Mouse (Mus musculus) CD4-positive, CD25-positive, alpha-beta regulatory T cell, adult 4 months (primary cell): ENCODE measurements around the gene Tmem116. TPM values are rescaled to one million over a fixed set of nuclear protein-coding genes. Genes with fewer than 3 reads are reported as not detected.
A peak's percentile ranks its signal among the peaks of the same experiment; 100 is the strongest.

Experiments
- ATAC-seq: one replicate; pipeline ENCODE4 v1.8.0; 2017
- polyA plus RNA-seq, 2 experiments: library from polyadenylated mRNA; unstranded; fragments of 100-300 nt; shearing (Covaris generic); gene quantifications; one replicate each; pipeline ENCODE4 v1.2.1; 2017

Tmem116 gene
- polyA plus RNA-seq, 2 experiments from 2014 or later, result 0.93 to 1.3 TPM

GRCm38 (mm10) chr5:121541235-121541634, 89.5 kb downstream of the Tmem116 start:
- ATAC-seq, result no peak

DNA sequence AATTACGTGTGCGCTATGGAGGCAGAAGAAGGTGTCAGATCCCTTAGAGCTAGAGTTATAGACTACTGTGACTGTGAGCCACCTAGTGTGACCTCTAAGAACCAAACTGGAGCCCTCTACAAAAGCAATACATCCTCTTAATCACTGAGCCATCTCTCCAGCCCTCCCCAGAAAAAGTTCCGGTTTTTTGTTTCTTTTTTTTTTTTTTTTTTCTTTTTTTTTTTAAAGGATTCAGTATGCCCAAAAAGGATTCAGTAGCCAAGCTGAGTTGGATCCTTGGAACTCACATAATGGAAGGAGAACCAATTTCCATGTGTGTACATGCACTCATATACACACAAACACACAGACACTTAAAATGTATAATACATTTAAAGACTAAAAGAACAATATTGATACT, 91.7 kb downstream of the Tmem116 start:
- ATAC-seq, result no peak

DNA sequence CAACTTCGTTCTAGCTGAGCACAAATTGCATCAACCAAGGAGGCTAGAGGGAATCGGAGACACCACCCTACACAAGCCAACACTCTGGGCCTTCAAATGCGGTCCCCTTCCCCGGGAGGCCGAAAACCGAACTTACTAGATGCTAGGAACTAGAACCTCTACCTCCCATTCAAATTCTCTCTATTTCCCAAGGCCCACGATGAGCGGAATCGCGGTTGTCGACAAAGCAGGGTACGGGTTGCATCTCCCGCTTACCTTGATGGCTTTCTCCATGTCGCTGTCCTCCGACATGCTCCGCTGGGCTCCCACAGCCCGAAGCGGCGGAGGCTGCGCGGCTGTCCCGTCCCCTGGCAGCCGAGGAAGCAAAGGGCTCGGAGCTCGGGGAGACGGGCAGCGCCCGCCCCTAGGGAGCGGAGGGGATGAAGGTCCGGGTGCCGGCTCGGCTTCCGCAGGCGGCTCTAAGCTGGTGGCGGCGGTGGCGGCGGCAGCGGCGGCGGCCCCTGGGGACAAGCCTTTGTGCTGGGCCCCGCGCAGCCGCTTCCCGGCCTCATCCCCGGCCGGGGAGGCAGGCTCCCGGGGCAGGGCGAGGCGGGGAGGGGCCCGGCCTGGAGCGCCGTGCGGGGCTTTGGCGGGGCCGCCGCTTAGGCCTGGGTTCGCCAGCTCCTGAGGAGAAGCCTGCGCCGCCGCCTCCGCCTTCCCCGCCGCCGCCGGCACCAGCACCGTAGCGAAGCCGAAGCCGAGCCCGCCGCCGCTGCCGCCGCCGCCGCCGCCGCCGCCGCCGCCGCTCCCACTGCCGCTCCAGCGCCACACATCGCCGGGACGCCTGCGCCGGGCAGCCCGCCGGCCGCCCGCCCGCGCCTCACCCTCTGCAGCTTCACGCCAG, 93.5 kb downstream of the Tmem116 start, which contains the start of the genes Adam1a and Gm42878:
Gene Adam1a, minus strand, starts transcription at position 573 of the 883 bp plus-strand sequence.
Gene Gm42878, minus strand, starts transcription at position 573 of the 883 bp plus-strand sequence.
- ATAC-seq, result peak; percentile 46

DNA sequence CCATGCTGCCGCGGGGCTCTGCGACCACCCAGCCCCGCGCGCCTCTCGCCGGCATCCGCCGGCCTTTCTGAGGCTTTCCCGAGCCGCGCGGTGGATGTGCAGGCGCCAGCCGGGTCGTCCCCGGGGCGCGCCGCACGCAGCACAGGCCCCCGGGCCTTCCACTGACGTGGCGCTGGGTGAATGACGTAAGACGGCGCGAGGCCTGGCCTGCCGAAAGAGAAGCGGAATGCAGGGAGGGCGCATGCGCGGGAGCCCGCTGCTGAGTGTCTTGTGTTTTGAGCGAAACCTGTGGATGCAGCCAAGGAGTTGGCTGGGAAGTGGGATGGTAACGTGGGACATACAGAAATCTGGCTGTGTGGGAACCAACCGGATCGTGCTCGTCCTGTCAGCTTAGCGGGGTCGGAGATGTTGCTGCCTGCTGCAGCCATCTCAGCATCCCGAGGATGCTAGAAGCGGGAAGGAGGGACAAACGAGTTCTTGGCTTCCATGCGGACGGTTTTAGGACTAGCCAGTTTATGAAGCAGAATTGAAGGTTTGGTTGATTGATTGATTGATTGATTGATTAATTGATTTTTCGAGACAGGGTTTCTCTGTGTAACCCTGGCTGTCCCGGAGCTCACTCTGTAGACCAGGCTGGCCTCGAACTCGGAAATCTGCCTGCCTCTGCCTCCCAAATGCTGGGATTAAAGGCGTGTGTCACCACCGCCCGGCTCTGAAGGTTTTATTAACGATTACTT, 94.3 kb downstream of the Tmem116 start, which contains the start of gene Mapkapk5:
Gene Mapkapk5, minus strand, starts transcription at position 113 of the 737 bp plus-strand sequence.
- ATAC-seq, result peak; percentile 86

GRCm38 (mm10) chr5:121546530-121546895, 94.8 kb downstream of the Tmem116 start:
- peak; percentile 35 for ATAC-seq

DNA sequence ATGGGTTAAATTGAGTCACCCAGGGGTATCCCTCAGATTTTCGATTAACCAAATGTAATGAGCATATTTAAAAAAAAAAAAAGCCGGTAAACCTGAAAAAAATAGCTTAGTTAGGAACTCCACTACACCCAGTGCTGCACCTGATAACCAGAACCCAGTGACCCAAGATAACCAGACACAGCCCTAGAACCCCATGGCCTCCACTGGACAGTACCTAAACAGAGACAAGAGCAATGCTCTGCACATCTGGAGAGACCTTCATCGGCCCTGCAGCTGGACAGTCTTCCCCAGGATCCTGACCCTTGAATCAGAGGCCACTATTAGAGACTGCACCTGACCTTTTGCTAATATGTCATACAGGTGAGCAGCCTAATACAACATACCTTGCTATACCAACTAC, 95.4 kb downstream of the Tmem116 start:
- ATAC-seq, result no peak

GRCm38 (mm10) chr5:121549196-121549595, 97.5 kb downstream of the Tmem116 start:
- no peak for ATAC-seq

GRCm38 (mm10) chr5:121562436-121562835, 110.7 kb downstream of the Tmem116 start:
- no peak for ATAC-seq

DNA sequence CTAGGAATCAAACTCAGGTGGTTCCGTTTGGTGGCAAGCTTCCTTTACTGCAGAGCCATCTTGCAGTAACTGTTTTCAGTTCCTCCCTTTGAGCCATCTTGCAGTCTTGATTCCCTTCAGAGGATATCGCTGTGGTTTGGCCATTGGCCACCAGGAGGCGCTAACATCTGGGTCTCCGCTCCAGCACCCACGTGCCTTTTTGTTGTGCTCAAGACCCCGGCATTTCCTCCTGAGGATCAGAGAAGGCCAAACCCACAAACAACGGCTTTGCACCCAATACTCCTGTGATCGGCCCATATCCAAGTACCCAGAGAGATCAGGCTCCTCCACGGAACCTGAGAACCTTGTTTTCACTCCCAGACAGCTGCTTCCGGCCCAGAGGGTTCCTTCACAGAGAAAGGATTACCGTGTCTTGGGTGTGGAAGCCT, 112.8 kb downstream of the Tmem116 start:
- ATAC-seq, result peak; percentile 92

GRCm38 (mm10) chr5:121566035-121566681, 114.5 kb downstream of the Tmem116 start:
- no peak for ATAC-seq

- no peak for ATAC-seq
Observed at GRCm38 (mm10) chr5:121569881-121570420, 118.3 kb downstream of the Tmem116 start.

DNA sequence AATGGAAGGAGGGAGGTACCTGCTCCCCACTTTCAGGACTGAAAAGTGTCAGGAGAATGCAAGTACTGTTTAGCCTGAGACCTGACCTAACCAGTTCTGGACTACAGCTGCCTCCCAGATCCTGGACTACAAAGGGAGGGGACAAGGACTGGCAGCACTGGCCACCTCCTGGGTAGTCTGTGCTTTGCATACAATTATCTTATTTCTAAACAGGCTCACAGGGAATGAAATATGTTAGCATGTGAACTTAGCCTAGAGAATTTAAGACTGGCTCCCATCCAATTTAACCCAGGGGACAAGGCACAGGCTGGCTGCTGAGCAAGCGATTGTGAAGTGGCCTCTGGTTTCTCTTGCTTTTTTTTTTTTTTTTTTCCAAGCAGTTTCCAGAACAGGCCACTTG, 119.1 kb downstream of the Tmem116 start:
- ATAC-seq, result no peak

Other genes with a start within 250 kb of the Tmem116 start
- gene Rpl6, start 247.4 kb upstream of the Tmem116 start, polyA plus RNA-seq, result 1,000 to 10,000 TPM; 1,708 to 1,898 TPM
- 1 to 10 TPM; 8.8 to 9.8 TPM for gene Hectd4, start 231.7 kb upstream of the Tmem116 start, polyA plus RNA-seq
- 10 to 100 TPM; 37.5 to 58.0 TPM for gene Trafd1, start 66.3 kb upstream of the Tmem116 start, polyA plus RNA-seq
- gene Naa25, start 54.0 kb upstream of the Tmem116 start, polyA plus RNA-seq, result 10 to 100 TPM; 43.2 to 54.1 TPM
- 10 to 100 TPM; 64.9 to 80.3 TPM for gene Erp29, start 613 bp downstream of the Tmem116 start, polyA plus RNA-seq
- gene Adam1b, start 51.5 kb downstream of the Tmem116 start, polyA plus RNA-seq, result not detected
- gene Adam1a, start 93.6 kb downstream of the Tmem116 start, polyA plus RNA-seq, result 1 to 10 TPM; 1.2 to 1.6 TPM
- not detected for gene Gm42878, start 93.6 kb downstream of the Tmem116 start, polyA plus RNA-seq
- gene Mapkapk5, start 94.0 kb downstream of the Tmem116 start, polyA plus RNA-seq, result 10 to 100 TPM; 23.5 to 32.2 TPM
- 10 to 100 TPM in 1 of 2 experiments, 1 to 10 TPM in 1; 10.0 to 19.3 TPM for gene Aldh2, start 141.9 kb downstream of the Tmem116 start, polyA plus RNA-seq
- gene Acad12, start 167.0 kb downstream of the Tmem116 start, polyA plus RNA-seq, result 1 to 10 TPM; 3.1 to 4.7 TPM
- gene Acad10, start 208.6 kb downstream of the Tmem116 start, polyA plus RNA-seq, result 1 to 10 TPM; 6.2 to 7.0 TPM
- gene Brap, start 208.7 kb downstream of the Tmem116 start, polyA plus RNA-seq, result 10 to 100 TPM in 1 of 2 experiments, 1 to 10 TPM in 1; 8.0 to 13.6 TPM